Mouse (Mus musculus) myocyte (in vitro differentiated cells): ENCODE measurements around the gene Pnkd.
A peak's percentile ranks its signal among the peaks of the same experiment; 100 is the strongest.

Source experiments
- MAX ChIP-seq: IDR thresholded peaks from one replicate; pipeline ENCODE4 v1.6.1; 2011; ENCODE audit warnings: low read depth, mild to moderate bottlenecking, control low read depth
- MYOG ChIP-seq, 3 experiments: IDR thresholded peaks; one replicate each; pipeline ENCODE4 v1.6.1; 2011; ENCODE audit warnings: control low read depth in 2 of 3, low read depth in 2 of 3, mild to moderate bottlenecking in 2 of 3; ENCODE audit not compliant: insufficient read length in 2 of 3, control insufficient read depth in 1 of 3, insufficient read depth in 1 of 3
- POLR2A ChIP-seq: IDR thresholded peaks from one replicate; pipeline ENCODE4 v1.6.1; 2011; ENCODE audit warnings: low read depth, mild to moderate bottlenecking, control low read depth, moderate library complexity; ENCODE audit not compliant: insufficient read length
- POLR2AphosphoS2 ChIP-seq: IDR thresholded peaks from one replicate; pipeline ENCODE4 v1.6.1; 2011; ENCODE audit warnings: low read depth, control low read depth; ENCODE audit not compliant: insufficient read length
- TCF3 ChIP-seq: IDR thresholded peaks from one replicate; pipeline ENCODE4 v1.6.1; 2011; ENCODE audit warnings: low read depth, control low read depth; ENCODE audit not compliant: insufficient read length

GRCm38 (mm10) chr1:74278988-74279387 lies 5.7 kb upstream of the Pnkd start:
- TF ChIP-seq POLR2A (no peak), POLR2AphosphoS2 (peak; percentile 67), MYOG (IDR thresholded peaks at IDR 0.05; ENCODE audit: control insufficient read depth in 1 of 3, insufficient read depth in 1 of 3, insufficient read length in 2 of 3, low read depth in 2 of 3) (no peak), MAX (no peak), TCF3 (no peak)
